Mouse (Mus musculus): ENCODE measurements at regions not wholly inside any gene's neighbourhood (a gene's known extent, or its start where the extent isn't known, plus 50 kb on each side); places are given as distances from the start of the nearest gene placed in this dataset.

DNA sequence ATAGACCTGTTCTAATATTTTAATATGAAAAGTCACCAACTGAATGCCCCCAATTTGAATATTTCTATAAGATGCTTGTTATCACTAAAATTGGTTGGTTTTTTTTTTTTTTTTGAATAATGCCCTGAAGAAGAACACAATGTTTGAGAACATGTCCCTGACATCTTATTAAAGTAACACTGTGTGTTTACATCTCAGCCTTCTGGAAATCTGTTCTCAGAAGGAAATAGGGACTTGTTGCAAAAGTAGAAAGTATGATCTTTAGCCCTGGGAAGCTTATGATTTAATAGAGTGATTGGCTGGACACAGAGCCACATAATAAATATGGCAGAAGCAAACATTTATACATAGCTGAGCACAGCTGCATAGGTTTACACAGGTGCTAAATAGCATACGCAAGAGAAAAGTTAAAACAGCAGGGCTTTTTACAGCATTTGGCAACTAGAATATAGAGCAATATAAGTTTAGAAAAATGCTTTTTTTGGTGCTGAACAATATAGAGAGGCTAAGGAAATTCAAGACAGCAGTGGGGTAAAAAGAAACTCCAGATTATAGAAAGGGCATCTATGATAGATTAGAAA, 56.1 kb upstream of the Lama4 start:
- Histone ChIP-seq H3K4me1 (ENCODE audit: insufficient read depth, low read length) (peaks cover 4% of the 10 kb centered on the region; the same call in 1 of the 2 replicates), H3K4me3 (ENCODE audit: low read length) (no peak overlapping the region), H3K27ac (no peak overlapping the region), H3K9me3 (ENCODE audit: low read length) (no peaks in the 10 kb centered on the region), H3K9ac (replicated peaks; ENCODE audit: low read length) (no peak overlapping the region), H3K27me3 (ENCODE audit: insufficient read depth, low read length) (no peaks in the 10 kb centered on the region), H3K36me3 (ENCODE audit: insufficient read depth, low read length) (no peaks in the 10 kb centered on the region), H3K4me2 (ENCODE audit: low read depth, low read length) (no peak overlapping the region)
- DNase-seq (ENCODE audit: low spot score) (no peak), ATAC-seq (no peak)
- 85% methylated on average over 1 of the region's 1 CpGs for WGBS
- no peak for TF ChIP-seq CTCF (IDR thresholded peaks at IDR 0.05; ENCODE audit: low read depth)

DNA sequence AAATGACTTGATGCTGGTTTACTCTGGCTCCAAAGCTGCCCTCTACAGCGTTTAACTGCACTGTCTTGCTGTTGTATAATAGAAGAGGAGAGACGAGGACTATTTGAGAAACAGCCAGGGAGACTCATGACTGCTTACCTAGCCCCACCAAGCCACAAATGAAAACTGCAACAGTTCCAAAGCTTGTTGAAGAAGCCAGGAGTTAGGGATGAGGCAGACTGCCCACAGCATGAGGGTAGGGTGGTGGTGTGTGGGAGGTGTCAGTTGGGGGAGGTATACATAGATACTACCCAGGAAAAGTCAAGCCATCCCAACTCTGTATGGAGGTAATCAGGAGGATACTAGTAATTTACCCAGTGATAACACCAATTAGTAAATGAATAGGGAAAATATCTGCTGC, 55.5 kb upstream of the Lama4 start:
- 78% methylated on average over 2 of the region's 2 CpGs for WGBS
- no peaks in the 10 kb centered on the region for H3K9me3 ChIP-seq (ENCODE audit: low read length)
- DNase-seq (ENCODE audit: low spot score) = no peak
- no peaks in the 10 kb centered on the region for H3K36me3 ChIP-seq (ENCODE audit: insufficient read depth, low read length)
- no peak overlapping the region for H3K4me3 ChIP-seq (ENCODE audit: low read length)
- no peak for TF ChIP-seq CTCF (IDR thresholded peaks at IDR 0.05; ENCODE audit: low read depth)
- no peak overlapping the region for H3K27ac ChIP-seq
- ATAC-seq = no peak
- no peak overlapping the region for H3K9ac ChIP-seq (replicated peaks; ENCODE audit: low read length)
- H3K27me3 ChIP-seq (ENCODE audit: insufficient read depth, low read length) = no peaks in the 10 kb centered on the region
- peaks cover 4% of the 10 kb centered on the region; the same call in 1 of the 2 replicates for H3K4me1 ChIP-seq (ENCODE audit: insufficient read depth, low read length)
- H3K4me2 ChIP-seq (ENCODE audit: low read depth, low read length) = no peak overlapping the region

DNA sequence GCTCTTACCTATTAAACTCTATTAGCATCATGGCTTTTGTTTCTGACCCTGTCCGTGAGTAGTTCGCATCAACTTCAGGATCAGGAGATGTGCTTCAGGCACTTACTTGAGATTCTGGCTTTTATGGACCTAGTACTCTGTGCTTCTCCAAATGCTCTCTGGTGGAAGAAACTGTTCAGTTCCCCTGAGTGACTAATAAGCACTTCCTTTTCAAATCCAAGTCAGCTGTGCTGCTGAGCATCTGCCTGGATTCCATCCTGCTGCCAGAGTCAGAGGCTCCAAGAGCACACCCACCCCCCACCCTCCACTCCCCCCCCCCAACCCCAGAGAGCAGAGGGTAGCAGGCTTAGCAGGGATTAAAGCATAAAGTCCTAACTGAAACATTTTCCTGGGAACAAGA, 52.3 kb upstream of the Lama4 start:
- Histone ChIP-seq H3K9me3 (ENCODE audit: low read length) (no peaks in the 10 kb centered on the region), H3K4me3 (ENCODE audit: low read length) (no peak overlapping the region), H3K27me3 (ENCODE audit: insufficient read depth, low read length) (no peaks in the 10 kb centered on the region), H3K27ac (no peak overlapping the region), H3K9ac (replicated peaks; ENCODE audit: low read length) (no peak overlapping the region), H3K4me1 (ENCODE audit: insufficient read depth, low read length) (peaks cover 4% of the 10 kb centered on the region; the same call in 1 of the 2 replicates), H3K4me2 (ENCODE audit: low read depth, low read length) (no peak overlapping the region), H3K36me3 (ENCODE audit: insufficient read depth, low read length) (no peaks in the 10 kb centered on the region)
- TF ChIP-seq CTCF (IDR thresholded peaks at IDR 0.05; ENCODE audit: low read depth) = no peak
- no peak for ATAC-seq
- 86% methylated on average over 2 of the region's 2 CpGs for WGBS
- no peak for DNase-seq (ENCODE audit: low spot score)

Data from hindbrain, postnatal 0 days (tissue).